Mouse (Mus musculus) MEL (cell line): ENCODE results near the gene Tmem102. TPM values are rescaled to one million over a fixed set of nuclear protein-coding genes. Genes with fewer than 3 reads are reported as not detected.
A peak's percentile ranks its signal among the peaks of the same experiment; 100 is the strongest.

ENCODE experiments used
- DNase-seq: peaks from one replicate; pipeline ENCODE4 v3.0.0; 2011; ENCODE audit warnings: low read depth, low spot score
- H3K27ac ChIP-seq: 2 replicates; pipeline ENCODE4 v1.5.1; 2012; ENCODE audit warnings: low read depth, mild to moderate bottlenecking, control low read depth, low read length, moderate library complexity; ENCODE audit not compliant: control insufficient read depth
- H3K27me3 ChIP-seq, 2 experiments: fragments of 150-350 bp in 1 of 2; sonication (generic) in 1 of 2; 2 replicates each; pipeline ENCODE4 v1.6.1; 2012; ENCODE audit warnings: low read length in 2 of 2, mild to moderate bottlenecking in 2 of 2, improper control_type of control experiment in 1 of 2, moderate library complexity in 1 of 2; ENCODE audit not compliant: insufficient read depth in 2 of 2, control insufficient read depth in 1 of 2
- H3K36me3 ChIP-seq, 2 experiments: 2 replicates each; pipeline ENCODE4 v1.6.1; 2012 to 2014; ENCODE audit warnings: low read length in 2 of 2, improper control_type of control experiment in 1 of 2, inconsistent platforms in 1 of 2, mild to moderate bottlenecking in 1 of 2; ENCODE audit not compliant: insufficient read depth in 2 of 2, control insufficient read depth in 1 of 2
- H3K4me1 ChIP-seq, 2 experiments: fragments of 150-350 bp in 1 of 2; sonication (generic) in 1 of 2; 2 replicates each; pipeline ENCODE4 v1.6.1; 2012; ENCODE audit warnings: low read length in 2 of 2, improper control_type of control experiment in 1 of 2, mild to moderate bottlenecking in 1 of 2; ENCODE audit not compliant: insufficient read depth in 2 of 2, control insufficient read depth in 1 of 2
- H3K4me3 ChIP-seq, 2 experiments: fragments of 150-350 bp in 1 of 2; sonication (generic) in 1 of 2; 2 replicates each; pipeline ENCODE4 v1.5.1; 2012; ENCODE audit warnings: low read depth in 2 of 2, low read length in 2 of 2, mild to moderate bottlenecking in 2 of 2, moderate library complexity in 2 of 2, control low read depth in 1 of 2, improper control_type of control experiment in 1 of 2; ENCODE audit not compliant: control insufficient read depth in 1 of 2, insufficient read depth in 1 of 2
- H3K79me2 ChIP-seq: 2 replicates; pipeline ENCODE4 v1.6.1; 2012; ENCODE audit warnings: mild to moderate bottlenecking, low read length, moderate library complexity; ENCODE audit not compliant: control insufficient read depth, poor library complexity, insufficient read depth
- H3K9ac ChIP-seq: 2 replicates; pipeline ENCODE4 v1.6.1; 2012; ENCODE audit warnings: low read depth, mild to moderate bottlenecking, control low read depth, low read length, moderate library complexity; ENCODE audit not compliant: control insufficient read depth, poor library complexity, severe bottlenecking
- H3K9me3 ChIP-seq: fragments of 150-350 bp; sonication (generic); replicated peaks from 2 replicates; pipeline ENCODE4 v1.6.1; 2012; ENCODE audit warnings: mild to moderate bottlenecking, low read length, improper control_type of control experiment, moderate library complexity; ENCODE audit not compliant: insufficient read depth
- CTCF ChIP-seq, 3 experiments: IDR thresholded peaks in 2 of 3; conservative IDR thresholded peaks in 1 of 3; 2 replicates each; pipeline ENCODE4 v1.5.1; 2011 to 2012; ENCODE audit warnings: low read length in 3 of 3, low read depth in 2 of 3, mild to moderate bottlenecking in 2 of 3, improper control_type of control experiment in 1 of 3, inconsistent platforms in 1 of 3, mixed read lengths in 1 of 3, moderate library complexity in 1 of 3; ENCODE audit not compliant: control insufficient read depth in 1 of 3, insufficient read depth in 1 of 3, poor library complexity in 1 of 3, severe bottlenecking in 1 of 3
- EP300 ChIP-seq, 2 experiments: IDR thresholded peaks; 2 replicates each; pipeline ENCODE4 v1.6.1; 2011; ENCODE audit warnings: improper control_type of control experiment in 2 of 2, low read length in 2 of 2, low read depth in 1 of 2, mild to moderate bottlenecking in 1 of 2
- ETS1 ChIP-seq: IDR thresholded peaks from 2 replicates; pipeline ENCODE4 v1.6.1; 2012; ENCODE audit warnings: low read depth, mild to moderate bottlenecking, inconsistent platforms, low read length, improper control_type of control experiment, moderate library complexity
- HCFC1 ChIP-seq: IDR thresholded peaks from 2 replicates; pipeline ENCODE4 v1.6.1; 2012; ENCODE audit warnings: low read depth, mild to moderate bottlenecking, inconsistent platforms, low read length, improper control_type of control experiment, moderate library complexity
- MAFK ChIP-seq: IDR thresholded peaks from 2 replicates; pipeline ENCODE4 v1.6.1; 2011; ENCODE audit warnings: low read depth, mild to moderate bottlenecking, low read length, improper control_type of control experiment, borderline replicate concordance
- MYC ChIP-seq: IDR thresholded peaks from 2 replicates; pipeline ENCODE4 v1.6.1; 2011; ENCODE audit warnings: low read depth, mild to moderate bottlenecking, low read length, improper control_type of control experiment, moderate library complexity
- NELFE ChIP-seq: IDR thresholded peaks from 2 replicates; pipeline ENCODE4 v1.6.1; 2011; ENCODE audit warnings: low read depth, low read length, improper control_type of control experiment
- NRF1 ChIP-seq: IDR thresholded peaks from 2 replicates; pipeline ENCODE4 v1.6.1; 2014; ENCODE audit warnings: low read depth, mild to moderate bottlenecking, inconsistent platforms, low read length, improper control_type of control experiment, moderate library complexity; ENCODE audit not compliant: poor library complexity, insufficient read depth, severe bottlenecking
- POLR2AphosphoS5 ChIP-seq: IDR thresholded peaks from 2 replicates; pipeline ENCODE4 v1.6.1; 2012; ENCODE audit warnings: low read depth, borderline replicate concordance, mild to moderate bottlenecking, inconsistent platforms, low read length, moderate library complexity, mixed read lengths
- RAD21 ChIP-seq: IDR thresholded peaks from 2 replicates; pipeline ENCODE4 v1.6.1; 2011; ENCODE audit warnings: mild to moderate bottlenecking, low read depth, low read length, improper control_type of control experiment
- SMC3 ChIP-seq: IDR thresholded peaks from 2 replicates; pipeline ENCODE4 v1.6.1; 2011; ENCODE audit warnings: low read depth, low read length, improper control_type of control experiment
- TBP ChIP-seq: IDR thresholded peaks from 2 replicates; pipeline ENCODE4 v1.8.0; 2011; ENCODE audit warnings: low read depth, low read length, improper control_type of control experiment
- ZC3H11A ChIP-seq: IDR thresholded peaks from 2 replicates; pipeline ENCODE4 v1.6.1; 2012; ENCODE audit warnings: low read depth, mild to moderate bottlenecking, inconsistent platforms, low read length, improper control_type of control experiment
- ZNF384 ChIP-seq: IDR thresholded peaks from 2 replicates; pipeline ENCODE4 v1.6.1; 2012; ENCODE audit warnings: low read depth, mild to moderate bottlenecking, inconsistent platforms, low read length, improper control_type of control experiment
- polyA plus RNA-seq, 2 experiments: library from polyadenylated mRNA; stranded (reverse) in 1 of 2; unstranded in 1 of 2; fragments of >175 nt in 1 of 2; fragments of >200 nt in 1 of 2; gene quantifications; 2 replicates each; pipeline versions ENCODE4 v1.2.1 to v1.2.4; 2012; ENCODE audit warnings: low replicate concordance in 2 of 2, low read depth in 1 of 2; ENCODE audit not compliant: insufficient read length in 2 of 2, insufficient read depth in 1 of 2, missing spikeins in 1 of 2
- total RNA-seq: library from RNA; depleted of rRNA; stranded (reverse); fragments of 300-350 nt; gene quantifications from 2 replicates; pipeline ENCODE4 v1.2.3, GENCODE M21; 2012; rRNA removed

Gene Tmem102
- total and polyA plus RNA-seq, 3 experiments, result 0.31 to 2.4 TPM; not detected in 1

GRCm38 (mm10) chr11:69754701-69755100 lies 50.7 kb downstream of the Tmem102 start:
- H3K4me3 ChIP-seq, result no peak overlapping the region
- H3K4me1 ChIP-seq, result peaks cover 16 to 26% of the 10 kb centered on the region in 2 experiments
- H3K27ac ChIP-seq, result no peak overlapping the region
- H3K27me3 ChIP-seq, result no peaks in the 10 kb centered on the region
- H3K79me2 ChIP-seq, result peaks cover 58% of the 10 kb centered on the region
- no peaks in the 10 kb centered on the region for H3K9me3 ChIP-seq
- peak; percentile 18; the same call in 1 of the 2 replicates for TF ChIP-seq ZC3H11A
- TF ChIP-seq EP300 (IDR thresholded peaks at IDR 0.05; ENCODE audit: low read depth in 1 of 2, low read length in 2 of 2), result no peak
- TF ChIP-seq CTCF (IDR thresholded peaks at IDR 0.05 in 2 of 3, conservative IDR thresholded peaks at IDR 0.05 in 1 of 3; ENCODE audit: control insufficient read depth in 1 of 3, insufficient read depth in 1 of 3, low read depth in 2 of 3, low read length in 3 of 3, poor library complexity in 1 of 3, severe bottlenecking in 1 of 3), result peak; percentile 8 to 70 (median 42); a peak in 4 of 6 replicates
- TF ChIP-seq NRF1, result no peak
- TF ChIP-seq ETS1, result peak; percentile 48; the same call in 1 of the 2 replicates
- TF ChIP-seq ZNF384, result peak; percentile 80
- TF ChIP-seq HCFC1, result no peak
- peak; percentile 64; the same call in 1 of the 2 replicates for TF ChIP-seq MYC
- TF ChIP-seq SMC3, result peak; percentile 43
- no peak for TF ChIP-seq MAFK
- TF ChIP-seq RAD21, result peak; percentile 38
- TF ChIP-seq TBP, result 0 out of 2 replicates have a peak, but pooled peaks have one; percentile 28
- peak; percentile 83 for DNase-seq
- H3K9ac ChIP-seq, result no peak overlapping the region
- H3K36me3 ChIP-seq, result peaks cover 0 to 47% of the 10 kb centered on the region in 2 experiments; a peak in 2 of 4 replicates

GRCm38 (mm10) chr11:69754233-69754632 lies 51.2 kb downstream of the Tmem102 start:
- H3K36me3 ChIP-seq, result peaks cover 0 to 47% of the 10 kb centered on the region in 2 experiments; a peak in 2 of 4 replicates
- no peak for DNase-seq

More at GRCm38 (mm10) chr11:69754233-69754632, 51.2 kb downstream of the Tmem102 start:
- Histone ChIP-seq H3K4me1 (peaks cover 16 to 26% of the 10 kb centered on the region in 2 experiments), H3K4me3 (no peak overlapping the region), H3K27me3 (no peaks in the 10 kb centered on the region), H3K9ac (no peak overlapping the region), H3K79me2 (peaks cover 60% of the 10 kb centered on the region), H3K9me3 (no peaks in the 10 kb centered on the region)
- TF ChIP-seq POLR2AphosphoS5 (no peak), MYC (no peak), NELFE (no peak), MAFK (no peak)
- TF ChIP-seq, all 39 proteins: peak for 0
- H3K27ac ChIP-seq, result no peak overlapping the region

Other genes starting within 250 kb of the Tmem102 start
Only the 30 nearest of the 45 such genes appear.
- gene Sox15, start 150.3 kb downstream of the Tmem102 start, total RNA-seq, result not detected in 2 replicates
- gene Sox15, start 150.3 kb downstream of the Tmem102 start, polyA plus RNA-seq, result under 1 TPM in 1 of 2 experiments, not detected in 1; 0.11 TPM
- gene Mpdu1, start 143.0 kb downstream of the Tmem102 start, total RNA-seq, result 60.9 and 62.1 TPM in 2 replicates
- gene Mpdu1, start 143.0 kb downstream of the Tmem102 start, polyA plus RNA-seq, result 100 to 1,000 TPM; 101 to 259 TPM
- gene Cd68, start 139.5 kb downstream of the Tmem102 start, total RNA-seq, result 4.1 and 5.3 TPM in 2 replicates
- gene Cd68, start 139.5 kb downstream of the Tmem102 start, polyA plus RNA-seq, result 10 to 100 TPM in 1 of 2 experiments, not detected in 1; 19.8 TPM
- gene Eif4a1, start 133.2 kb downstream of the Tmem102 start, total RNA-seq, result 1,645 and 1,689 TPM in 2 replicates
- 100 to 1,000 TPM; 114 to 634 TPM for gene Eif4a1, start 133.2 kb downstream of the Tmem102 start, polyA plus RNA-seq
- 121 and 147 TPM in 2 replicates for gene Senp3, start 123.5 kb downstream of the Tmem102 start, total RNA-seq
- 100 to 1,000 TPM; 171 to 890 TPM for gene Senp3, start 123.5 kb downstream of the Tmem102 start, polyA plus RNA-seq
- gene Tnfsf13, start 119.8 kb downstream of the Tmem102 start, total RNA-seq, result 0.19 TPM in 1 of 2 replicates, not detected in the other
- gene Tnfsf13, start 119.8 kb downstream of the Tmem102 start, polyA plus RNA-seq, result under 1 TPM in 1 of 2 experiments, not detected in 1; 0.13 TPM
- gene Tnfsf12, start 109.8 kb downstream of the Tmem102 start, total RNA-seq, result not detected in 2 replicates
- under 1 TPM in 1 of 2 experiments, not detected in 1; 0.10 TPM for gene Tnfsf12, start 109.8 kb downstream of the Tmem102 start, polyA plus RNA-seq
- not detected in 2 replicates for gene Tnfsfm13, start 109.5 kb downstream of the Tmem102 start, total RNA-seq
- gene Tnfsfm13, start 109.5 kb downstream of the Tmem102 start, polyA plus RNA-seq, result not detected
- 16.6 and 22.2 TPM in 2 replicates for gene Polr2a, start 47.0 kb downstream of the Tmem102 start, total RNA-seq
- 100 to 1,000 TPM in 1 of 2 experiments, 10 to 100 TPM in 1; 73.9 to 193 TPM for gene Polr2a, start 47.0 kb downstream of the Tmem102 start, polyA plus RNA-seq
- gene Slc35g3, start 43.7 kb downstream of the Tmem102 start, total RNA-seq, result 0.08 TPM in 1 of 2 replicates, not detected in the other
- under 1 TPM in 1 of 2 experiments, not detected in 1; 0.22 TPM for gene Slc35g3, start 43.7 kb downstream of the Tmem102 start, polyA plus RNA-seq
- gene Zbtb4, start 39.7 kb downstream of the Tmem102 start, total RNA-seq, result 1.4 and 2.4 TPM in 2 replicates
- gene Zbtb4, start 39.7 kb downstream of the Tmem102 start, polyA plus RNA-seq, result 1 to 10 TPM in 1 of 2 experiments, not detected in 1; 2.7 TPM
- 0.31 and 0.33 TPM in 2 replicates for gene Chrnb1, start 9.7 kb downstream of the Tmem102 start, total RNA-seq
- gene Chrnb1, start 9.7 kb downstream of the Tmem102 start, polyA plus RNA-seq, result 1 to 10 TPM in 1 of 2 experiments, not detected in 1; 1.6 TPM
- 4.8 and 5.1 TPM in 2 replicates for gene Fgf11, start 3.8 kb downstream of the Tmem102 start, total RNA-seq
- gene Fgf11, start 3.8 kb downstream of the Tmem102 start, polyA plus RNA-seq, result 10 to 100 TPM in 1 of 2 experiments, not detected in 1; 26.8 TPM
- gene Gm39566, start 9.7 kb upstream of the Tmem102 start, total RNA-seq, result 0.04 TPM in 1 of 2 replicates, not detected in the other
- not detected for gene Gm39566, start 9.7 kb upstream of the Tmem102 start, polyA plus RNA-seq
- not detected in 2 replicates for gene Spem2, start 12.8 kb upstream of the Tmem102 start, total RNA-seq
- not detected for gene Spem2, start 12.8 kb upstream of the Tmem102 start, polyA plus RNA-seq
- 0.19 TPM in 1 of 2 replicates, not detected in the other for gene Spem1, start 16.6 kb upstream of the Tmem102 start, total RNA-seq
- gene Spem1, start 16.6 kb upstream of the Tmem102 start, polyA plus RNA-seq, result under 1 TPM in 1 of 2 experiments, not detected in 1; 0.15 TPM
- gene Nlgn2, start 32.2 kb upstream of the Tmem102 start, total RNA-seq, result 20.3 and 20.9 TPM in 2 replicates
- gene Nlgn2, start 32.2 kb upstream of the Tmem102 start, polyA plus RNA-seq, result 10 to 100 TPM; 29.8 to 43.3 TPM
- gene Tmem256, start 32.9 kb upstream of the Tmem102 start, total RNA-seq, result 176 and 190 TPM in 2 replicates
- 100 to 1,000 TPM in 1 of 2 experiments, not detected in 1; 181 TPM for gene Tmem256, start 32.9 kb upstream of the Tmem102 start, polyA plus RNA-seq
- 3.8 and 4.6 TPM in 2 replicates for gene Plscr3, start 40.8 kb upstream of the Tmem102 start, total RNA-seq
- 10 to 100 TPM in 1 of 2 experiments, not detected in 1; 26.0 TPM for gene Plscr3, start 40.8 kb upstream of the Tmem102 start, polyA plus RNA-seq
- 0.13 and 0.35 TPM in 2 replicates for gene Tnk1, start 53.1 kb upstream of the Tmem102 start, total RNA-seq
- gene Tnk1, start 53.1 kb upstream of the Tmem102 start, polyA plus RNA-seq, result under 1 TPM in 1 of 2 experiments, not detected in 1; 0.25 TPM
- not detected in 2 replicates for gene Tmem95, start 72.4 kb upstream of the Tmem102 start, total RNA-seq
- gene Tmem95, start 72.4 kb upstream of the Tmem102 start, polyA plus RNA-seq, result not detected
- 0.19 and 0.26 TPM in 2 replicates for gene Kctd11, start 75.8 kb upstream of the Tmem102 start, total RNA-seq
- under 1 TPM in 1 of 2 experiments, not detected in 1; 0.49 TPM for gene Kctd11, start 75.8 kb upstream of the Tmem102 start, polyA plus RNA-seq
- gene Acap1, start 89.9 kb upstream of the Tmem102 start, total RNA-seq, result 20.7 and 33.4 TPM in 2 replicates
- 10 to 100 TPM in 1 of 2 experiments, not detected in 1; 42.2 TPM for gene Acap1, start 89.9 kb upstream of the Tmem102 start, polyA plus RNA-seq
- 0.69 and 0.81 TPM in 2 replicates for gene 2810408A11Rik, start 95.4 kb upstream of the Tmem102 start, total RNA-seq
- 1 to 10 TPM in 1 of 2 experiments, not detected in 1; 1.3 TPM for gene 2810408A11Rik, start 95.4 kb upstream of the Tmem102 start, polyA plus RNA-seq
- 47.3 and 58.0 TPM in 2 replicates for gene Neurl4, start 95.4 kb upstream of the Tmem102 start, total RNA-seq
- gene Neurl4, start 95.4 kb upstream of the Tmem102 start, polyA plus RNA-seq, result 10 to 100 TPM in 1 of 2 experiments, not detected in 1; 50.9 TPM
- 64.5 and 78.0 TPM in 2 replicates for gene Gps2, start 108.3 kb upstream of the Tmem102 start, total RNA-seq
- 100 to 1,000 TPM in 1 of 2 experiments, not detected in 1; 113 TPM for gene Gps2, start 108.3 kb upstream of the Tmem102 start, polyA plus RNA-seq
- gene Eif5a, start 116.3 kb upstream of the Tmem102 start, total RNA-seq, result 1,428 and 1,539 TPM in 2 replicates
- gene Eif5a, start 116.3 kb upstream of the Tmem102 start, polyA plus RNA-seq, result 1,000 to 10,000 TPM; 1,272 to 3,185 TPM
- 0.33 and 0.50 TPM in 2 replicates for gene Ybx2, start 130.2 kb upstream of the Tmem102 start, total RNA-seq
- gene Ybx2, start 130.2 kb upstream of the Tmem102 start, polyA plus RNA-seq, result under 1 TPM in 1 of 2 experiments, not detected in 1; 0.92 TPM
- 0.12 TPM in 1 of 2 replicates, not detected in the other for gene Slc2a4, start 142.6 kb upstream of the Tmem102 start, total RNA-seq
- under 1 TPM in 1 of 2 experiments, not detected in 1; 0.19 TPM for gene Slc2a4, start 142.6 kb upstream of the Tmem102 start, polyA plus RNA-seq
- gene Cldn7, start 159.2 kb upstream of the Tmem102 start, total RNA-seq, result 0.26 and 0.31 TPM in 2 replicates
- gene Cldn7, start 159.2 kb upstream of the Tmem102 start, polyA plus RNA-seq, result under 1 TPM in 1 of 2 experiments, not detected in 1; 0.36 TPM